Mouse (Mus musculus) cortical plate, adult 2 months (tissue): ENCODE measurements at regions not wholly inside any gene's neighbourhood (a gene's known extent, or its start where the extent isn't known, plus 50 kb on each side); places are given as distances from the start of the nearest gene placed in this dataset.

ENCODE experiments used
- CTCF ChIP-seq: fragments of 200-500 bp; IDR thresholded peaks from 2 replicates; pipeline ENCODE4 v1.5.1; 2011; ENCODE audit warnings: mild to moderate bottlenecking, control low read depth, low read length; ENCODE audit not compliant: insufficient read depth; ENCODE audit errors: extremely low read depth
- POLR2A ChIP-seq: fragments of 200-500 bp; IDR thresholded peaks from 2 replicates; pipeline ENCODE4 v1.6.1; 2011; ENCODE audit warnings: mild to moderate bottlenecking, low read length, control low read depth; ENCODE audit not compliant: insufficient read depth; ENCODE audit errors: extremely low read depth

- TF ChIP-seq POLR2A, result no peak
- no peak for TF ChIP-seq CTCF
Observed at GRCm38 (mm10) chr13:51323058-51323715, 85.3 kb upstream of the S1pr3 start.
